In the genomic region with DNA sequence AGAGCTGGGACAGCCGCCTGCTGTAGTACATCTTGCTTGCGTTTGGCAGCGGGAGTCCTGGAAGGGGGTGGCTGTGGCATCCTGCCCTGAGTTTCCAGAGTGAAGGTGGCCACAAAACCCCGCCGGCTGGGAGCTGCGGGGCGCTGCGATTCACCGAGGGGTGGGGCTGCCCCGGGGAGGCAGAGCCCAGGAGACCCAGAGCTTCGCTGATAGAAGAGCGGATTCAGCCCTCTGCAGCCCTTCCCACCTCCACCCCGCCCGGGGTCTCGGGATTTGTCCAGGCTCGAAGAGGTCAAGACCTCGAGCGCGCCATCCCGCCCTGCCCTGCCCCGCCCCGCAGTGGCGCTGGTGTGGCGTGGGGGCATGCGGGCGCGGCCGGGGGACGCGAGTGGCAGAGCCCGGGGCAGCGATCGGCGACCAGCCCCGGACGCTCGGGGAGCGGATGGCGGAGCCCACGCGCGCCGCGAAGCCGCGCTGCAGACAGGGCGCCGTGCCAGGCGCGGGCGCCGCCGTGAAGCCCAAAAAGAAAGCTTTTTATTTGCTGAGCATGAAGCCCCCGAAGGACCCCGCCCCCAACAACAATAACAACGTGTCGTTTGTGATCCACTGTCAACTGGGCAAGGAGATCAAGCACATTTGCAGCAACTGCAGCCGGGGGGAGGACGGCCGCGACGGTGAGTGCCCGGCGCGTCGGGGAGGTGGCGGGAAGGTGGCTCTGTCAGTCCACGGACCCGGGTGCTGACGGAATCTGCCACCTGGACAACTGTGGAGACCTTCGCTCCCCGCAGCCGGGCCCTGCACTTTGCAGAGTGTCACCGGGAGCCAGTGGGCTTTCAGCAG, we compare ENCODE assay signal across 8 mouse cellular contexts.
A peak's percentile ranks its signal among the peaks of the same experiment; 100 is the strongest.
DNase-seq lines count a peak whose midpoint lies in the region; ATAC-seq and TF ChIP-seq lines count a peak whose summit lies in the region.

No protein-coding gene starts in this region.

- H3K9me3 ChIP-seq in intestine, postnatal 0 days (ENCODE audit: control insufficient read depth): no peaks in the 10 kb centered on the region
- no peaks in the 10 kb centered on the region for H3K9me3 ChIP-seq in limb, embryonic 11.5 days (ENCODE audit: control insufficient read depth, low read length)
- H3K9me3 ChIP-seq in midbrain, embryonic 16.5 days (replicated peaks; ENCODE audit: control insufficient read depth, low read length, poor library complexity, severe bottlenecking): no peaks in the 10 kb centered on the region

- H3K9ac ChIP-seq in intestine, postnatal 0 days (ENCODE audit: low read depth, low read length): peak overlapping the region; percentile 40
- H3K9ac ChIP-seq in limb, embryonic 11.5 days (ENCODE audit: low read length): peak overlapping the region; percentile 58
- peak overlapping the region; percentile 86 for H3K9ac ChIP-seq in midbrain, embryonic 16.5 days (ENCODE audit: low read depth, low read length)

- TF ChIP-seq CTCF in cortical plate, adult 2 months (IDR thresholded peaks at IDR 0.05; ENCODE audit: extremely low read depth, insufficient read depth, low read length): no peak
- TF ChIP-seq CTCF in intestine, postnatal 0 days (IDR thresholded peaks at IDR 0.05; ENCODE audit: low read depth): no peak

- H3K4me1 ChIP-seq in cortical plate, adult 2 months (ENCODE audit: control insufficient read depth, insufficient read depth, low read length): peaks cover 9% of the 10 kb centered on the region
- H3K4me1 ChIP-seq in intestine, postnatal 0 days (replicated peaks; ENCODE audit: control insufficient read depth, insufficient read depth, low read length): no peaks in the 10 kb centered on the region
- H3K4me1 ChIP-seq in limb, embryonic 11.5 days (ENCODE audit: control insufficient read depth, insufficient read depth, low read length): peaks cover 4% of the 10 kb centered on the region; the same call in 1 of the 2 replicates
- H3K4me1 ChIP-seq in midbrain, embryonic 16.5 days (ENCODE audit: control insufficient read depth, insufficient read depth, low read length): peaks cover 19% of the 10 kb centered on the region

- peak overlapping the region; percentile 94 for H3K4me2 ChIP-seq in intestine, postnatal 0 days (replicated peaks; ENCODE audit: low read depth)
- peak overlapping the region; percentile 100 for H3K4me2 ChIP-seq in limb, embryonic 11.5 days (ENCODE audit: low read depth, severe bottlenecking)
- peak overlapping the region; percentile 99 for H3K4me2 ChIP-seq in midbrain, embryonic 16.5 days (ENCODE audit: low read length)

- no peaks in the 10 kb centered on the region for H3K36me3 ChIP-seq in intestine, postnatal 0 days (ENCODE audit: control insufficient read depth, insufficient read depth)
- H3K36me3 ChIP-seq in limb, embryonic 11.5 days (ENCODE audit: control insufficient read depth, insufficient read depth, low read length): no peaks in the 10 kb centered on the region
- H3K36me3 ChIP-seq in midbrain, embryonic 16.5 days (ENCODE audit: control insufficient read depth, insufficient read depth, low read length): no peaks in the 10 kb centered on the region

- peaks cover 25% of the 10 kb centered on the region for H3K27me3 ChIP-seq in intestine, postnatal 0 days (replicated peaks; ENCODE audit: control insufficient read depth, insufficient read depth, low read length)
- H3K27me3 ChIP-seq in limb, embryonic 11.5 days (ENCODE audit: control insufficient read depth, insufficient read depth, low read length): peaks cover 7% of the 10 kb centered on the region; the same call in 1 of the 2 replicates
- H3K27me3 ChIP-seq in midbrain, embryonic 16.5 days (ENCODE audit: control insufficient read depth, insufficient read depth, low read depth, low read length): peaks cover 4% of the 10 kb centered on the region

- peak; percentile 94 for DNase-seq in heart, adult 11 months
- no peak for DNase-seq in heart, adult 8-10 months (ENCODE audit: low spot score)
- peak; percentile 21 to 47 for DNase-seq in gastrocnemius, postnatal 4 days (ENCODE audit: low spot score in 2 of 2)
- DNase-seq in limb, embryonic 11.5 days (ENCODE audit: low spot score): peak; percentile 54
- peak; percentile 12 for DNase-seq in testis, postnatal 14 days (ENCODE audit: low spot score)

- no peak for TF ChIP-seq POLR2A in cortical plate, adult 2 months (IDR thresholded peaks at IDR 0.05; ENCODE audit: extremely low read depth, insufficient read depth, low read length)

- WGBS in intestine, postnatal 0 days: under 1% methylated on average over 72 of the region's 74 CpGs
- WGBS in limb, embryonic 11.5 days: under 1% methylated on average over 74 of the region's 74 CpGs
- WGBS in midbrain, embryonic 16.5 days: under 1% methylated on average over 74 of the region's 74 CpGs

- peak overlapping the region; percentile 46 for H3K4me3 ChIP-seq in cortical plate, adult 2 months (ENCODE audit: insufficient read depth, low read length)
- H3K4me3 ChIP-seq in intestine, postnatal 0 days (ENCODE audit: low read depth, low read length): peak overlapping the region; percentile 57
- peak overlapping the region; percentile 58 for H3K4me3 ChIP-seq in limb, embryonic 11.5 days (ENCODE audit: low read depth, low read length)
- H3K4me3 ChIP-seq in midbrain, embryonic 16.5 days (ENCODE audit: low read depth, low read length): peak overlapping the region; percentile 72

- 0 out of 2 replicates have a peak overlapping the region, but pooled peaks have one; percentile 19 for H3K27ac ChIP-seq in cortical plate, adult 2 months (ENCODE audit: insufficient read depth, low read length)
- H3K27ac ChIP-seq in intestine, postnatal 0 days (ENCODE audit: low read depth, low read length): no peak overlapping the region
- no peak overlapping the region for H3K27ac ChIP-seq in limb, embryonic 11.5 days (replicated peaks; ENCODE audit: low read depth, low read length)
- peak overlapping the region; percentile 33; the same call in 1 of the 2 replicates for H3K27ac ChIP-seq in midbrain, embryonic 16.5 days (ENCODE audit: low read length)

- no peak; the same call in 1 of the 2 replicates for ATAC-seq in intestine, postnatal 0 days
- no peak for ATAC-seq in limb, embryonic 11.5 days (ENCODE audit: insufficient number of reproducible peaks, low FRiP score, low TSS enrichment, low read depth)
- ATAC-seq in midbrain, embryonic 16.5 days: peak; percentile 70; the same call in 1 of the 2 replicates

Comparison
In these comparisons a context has a peak if more than half of its experiments do, and no peak if none do; other contexts are left out.
1. H3K27ac ChIP-seq: peak in cortical plate, adult 2 months (single experiment) and midbrain, embryonic 16.5 days (single experiment); none in intestine, postnatal 0 days (single experiment) and limb, embryonic 11.5 days (single experiment).
2. Peak in every context shown above with its lines, with median percentiles within 50 percentile points of each other: H3K4me3 ChIP-seq, H3K4me2 ChIP-seq and H3K9ac ChIP-seq.